ENCODE assay signal across 8 mouse cellular contexts in the genomic region with DNA sequence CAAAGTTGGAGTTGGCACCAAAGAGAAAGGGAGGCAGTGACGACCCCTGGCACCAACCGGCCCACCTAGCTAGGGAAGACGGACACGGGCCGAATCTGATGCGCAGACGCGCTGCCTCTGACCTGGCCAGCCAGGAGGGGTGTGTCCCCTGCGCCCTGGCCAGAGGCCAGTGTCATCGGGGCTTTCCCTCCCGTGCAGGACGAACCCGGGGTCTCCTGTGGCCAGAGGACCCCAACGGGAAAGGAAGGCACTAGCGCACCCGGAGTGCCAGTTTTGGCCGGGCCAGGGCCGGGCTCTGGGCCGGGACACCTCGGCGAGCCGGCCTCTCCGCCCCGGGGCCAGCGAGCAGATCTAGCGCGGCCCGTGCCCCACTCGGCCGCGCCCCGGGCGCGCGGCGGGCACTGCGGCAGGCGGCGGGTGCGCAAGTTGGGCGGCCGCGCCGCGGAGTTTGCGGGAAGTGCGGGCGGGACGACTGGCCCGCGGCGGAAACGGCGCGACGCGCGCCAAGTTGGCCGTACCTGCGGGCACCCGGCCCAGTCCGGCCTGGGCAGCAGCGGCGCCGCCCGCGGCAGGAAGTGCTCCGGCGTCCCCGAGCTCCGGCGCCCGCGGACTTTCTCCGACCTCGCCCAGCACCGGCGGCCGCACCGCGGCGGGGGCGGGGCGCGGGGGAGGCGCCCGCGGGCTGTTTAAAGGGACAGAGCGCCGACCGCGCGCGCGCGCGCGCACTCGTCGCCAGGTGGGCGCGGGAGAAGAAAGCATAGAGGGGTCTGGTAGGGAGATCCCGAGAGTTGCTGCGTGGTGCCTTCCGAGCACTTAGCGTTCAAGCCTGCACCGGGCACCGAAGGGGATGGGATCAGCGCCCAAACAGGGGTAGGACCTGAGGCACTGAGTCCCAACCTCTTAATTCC. TPM values are rescaled to one million over a fixed set of nuclear protein-coding genes. Genes with fewer than 3 reads are reported as not detected.
DNase-seq lines count a peak whose midpoint lies in the region; ATAC-seq lines count a peak whose summit lies in the region.

No protein-coding gene starts in this region.

- H3K36me3 ChIP-seq in forebrain, embryonic 15.5 days = no peaks in the 10 kb centered on the region
- no peaks in the 10 kb centered on the region for H3K36me3 ChIP-seq in hindbrain, embryonic 10.5 days
- H3K36me3 ChIP-seq in limb, embryonic 11.5 days (ENCODE audit: control insufficient read depth, insufficient read depth, low read length) = no peaks in the 10 kb centered on the region
- no peaks in the 10 kb centered on the region for H3K36me3 ChIP-seq in midbrain, embryonic 10.5 days
- no peaks in the 10 kb centered on the region for H3K36me3 ChIP-seq in stomach, embryonic 14.5 days (ENCODE audit: control insufficient read depth, insufficient read depth, low read length)

- H3K4me1 ChIP-seq in forebrain, embryonic 15.5 days = peaks cover 24% of the 10 kb centered on the region
- H3K4me1 ChIP-seq in hindbrain, embryonic 10.5 days (replicated peaks) = peaks cover 31% of the 10 kb centered on the region
- 0 out of 2 replicates have a peak, but pooled peaks cover 3% of the 10 kb centered on the region for H3K4me1 ChIP-seq in limb, embryonic 11.5 days (ENCODE audit: control insufficient read depth, insufficient read depth, low read length)
- peaks cover 32% of the 10 kb centered on the region for H3K4me1 ChIP-seq in midbrain, embryonic 10.5 days
- peaks cover 13% of the 10 kb centered on the region; the same call in 1 of the 2 replicates for H3K4me1 ChIP-seq in stomach, embryonic 14.5 days (ENCODE audit: control insufficient read depth, insufficient read depth, low read length)

- peak overlapping the region; percentile 98 for H3K4me2 ChIP-seq in forebrain, embryonic 15.5 days (replicated peaks)
- peak overlapping the region; percentile 98 for H3K4me2 ChIP-seq in limb, embryonic 11.5 days (ENCODE audit: low read depth, severe bottlenecking)
- H3K4me2 ChIP-seq in stomach, embryonic 14.5 days (replicated peaks; ENCODE audit: low read depth, low read length) = peak overlapping the region; percentile 97

- H3K9ac ChIP-seq in forebrain, embryonic 15.5 days (replicated peaks) = peak overlapping the region; percentile 54
- H3K9ac ChIP-seq in limb, embryonic 11.5 days (ENCODE audit: low read length) = peak overlapping the region; percentile 69
- H3K9ac ChIP-seq in stomach, embryonic 14.5 days (replicated peaks; ENCODE audit: low read depth, low read length) = peak overlapping the region; percentile 81

- H3K9me3 ChIP-seq in forebrain, embryonic 15.5 days = no peaks in the 10 kb centered on the region
- no peaks in the 10 kb centered on the region for H3K9me3 ChIP-seq in hindbrain, embryonic 10.5 days
- no peaks in the 10 kb centered on the region for H3K9me3 ChIP-seq in limb, embryonic 11.5 days (ENCODE audit: control insufficient read depth, low read length)
- H3K9me3 ChIP-seq in midbrain, embryonic 10.5 days (replicated peaks) = no peaks in the 10 kb centered on the region
- H3K9me3 ChIP-seq in stomach, embryonic 14.5 days (ENCODE audit: control insufficient read depth, low read depth, low read length) = no peaks in the 10 kb centered on the region

- peak; percentile 7 for DNase-seq in CD4-positive, CD25-positive, alpha-beta regulatory T cell, adult 2 months (ENCODE audit: low read depth, low spot score)
- DNase-seq in cerebellum, adult 11-12 months = peak; percentile 84
- DNase-seq in hindbrain, embryonic 10.5 days (ENCODE audit: low spot score) = peak; percentile 44
- peak; percentile 65 for DNase-seq in limb, embryonic 11.5 days (ENCODE audit: low spot score)
- peak; percentile 42 for DNase-seq in midbrain, embryonic 10.5 days (ENCODE audit: low spot score)

- WGBS in forebrain, embryonic 15.5 days = under 1% methylated on average over 89 of the region's 109 CpGs
- WGBS in hindbrain, embryonic 10.5 days = under 1% methylated on average over 106 of the region's 109 CpGs
- under 1% methylated on average over 102 of the region's 109 CpGs for WGBS in limb, embryonic 11.5 days
- WGBS in midbrain, embryonic 10.5 days = under 1% methylated on average over 107 of the region's 109 CpGs
- WGBS in stomach, embryonic 14.5 days = under 1% methylated on average over 80 of the region's 109 CpGs

- H3K4me3 ChIP-seq in forebrain, embryonic 15.5 days = peak overlapping the region; percentile 80
- peak overlapping the region; percentile 80 for H3K4me3 ChIP-seq in hindbrain, embryonic 10.5 days
- peak overlapping the region; percentile 51 for H3K4me3 ChIP-seq in limb, embryonic 11.5 days (ENCODE audit: low read depth, low read length)
- peak overlapping the region; percentile 83 for H3K4me3 ChIP-seq in midbrain, embryonic 10.5 days
- H3K4me3 ChIP-seq in stomach, embryonic 14.5 days (ENCODE audit: low read depth, low read length) = peak overlapping the region; percentile 70

- peaks cover 39% of the 10 kb centered on the region for H3K27me3 ChIP-seq in forebrain, embryonic 15.5 days
- peaks cover 63% of the 10 kb centered on the region for H3K27me3 ChIP-seq in hindbrain, embryonic 10.5 days (ENCODE audit: insufficient read depth, poor library complexity, severe bottlenecking)
- peaks cover 23% of the 10 kb centered on the region for H3K27me3 ChIP-seq in limb, embryonic 11.5 days (ENCODE audit: control insufficient read depth, insufficient read depth, low read length)
- H3K27me3 ChIP-seq in midbrain, embryonic 10.5 days (ENCODE audit: low read depth, poor library complexity, severe bottlenecking) = peaks cover 66% of the 10 kb centered on the region
- H3K27me3 ChIP-seq in stomach, embryonic 14.5 days (ENCODE audit: control insufficient read depth, insufficient read depth, low read length) = no peaks in the 10 kb centered on the region

- no peak for ATAC-seq in CD4-positive, CD25-positive, alpha-beta regulatory T cell, adult 4 months
- ATAC-seq in forebrain, embryonic 15.5 days (replicated peaks) = peak; percentile 57
- 0 out of 2 replicates have a peak, but pooled peaks have one; percentile 37 for ATAC-seq in limb, embryonic 11.5 days (ENCODE audit: insufficient number of reproducible peaks, low FRiP score, low TSS enrichment, low read depth)
- peak; percentile 73 for ATAC-seq in stomach, embryonic 14.5 days (ENCODE audit: insufficient number of reproducible peaks, insufficient read depth, low FRiP score, low read depth)

- H3K27ac ChIP-seq in forebrain, embryonic 15.5 days (replicated peaks) = no peak overlapping the region
- peak overlapping the region; percentile 75 for H3K27ac ChIP-seq in hindbrain, embryonic 10.5 days
- H3K27ac ChIP-seq in limb, embryonic 11.5 days (replicated peaks; ENCODE audit: low read depth, low read length) = no peak overlapping the region
- H3K27ac ChIP-seq in midbrain, embryonic 10.5 days (replicated peaks) = peak overlapping the region; percentile 70
- 0 out of 2 replicates have a peak overlapping the region, but pooled peaks have one; percentile 21 for H3K27ac ChIP-seq in stomach, embryonic 14.5 days (ENCODE audit: low read length)

RNA-seq across cellular contexts. Expression of a gene that starts 0.6 kb away (rescaled TPM):
- polyA plus RNA-seq in CD4-positive, CD25-positive, alpha-beta regulatory T cell, adult 4 months (2017; shearing (Covaris generic)) = under 1 TPM; 0.44 to 0.75 TPM
- 12.4 and 13.5 TPM in 2 replicates for polyA plus RNA-seq in forebrain, embryonic 15.5 days (2015; fragmentation: Nextera tagmentation; extraction: Ambion mirVana)
- 6.2 and 8.4 TPM in 2 replicates for polyA plus RNA-seq in hindbrain, embryonic 10.5 days (2016; fragmentation: Nextera tagmentation; extraction: Ambion mirVana)
- polyA plus RNA-seq in limb, embryonic 11.5 days (2014; fragmentation: Nextera tagmentation; extraction: Ambion mirVana) = 2.8 and 4.0 TPM in 2 replicates
- polyA plus RNA-seq in midbrain, embryonic 10.5 days (2016; fragmentation: Nextera tagmentation; extraction: Ambion mirVana) = 4.3 and 5.6 TPM in 2 replicates
- 10.4 and 12.0 TPM in 2 replicates for polyA plus RNA-seq in stomach, embryonic 14.5 days (2014; fragmentation: Nextera tagmentation; extraction: Ambion mirVana)

Comparison
In these comparisons a context has a peak if more than half of its experiments do, and no peak if none do; other contexts are left out.
1. DNase-seq: peak in every context shown above with its lines; median percentile 84 in cerebellum, adult 11-12 months; 65 in limb, embryonic 11.5 days; 44 in hindbrain, embryonic 10.5 days; 42 in midbrain, embryonic 10.5 days; 7 in CD4-positive, CD25-positive, alpha-beta regulatory T cell, adult 2 months.
2. H3K27ac ChIP-seq: peak in hindbrain, embryonic 10.5 days (single experiment), midbrain, embryonic 10.5 days (single experiment) and stomach, embryonic 14.5 days (single experiment); none in forebrain, embryonic 15.5 days (single experiment) and limb, embryonic 11.5 days (single experiment).
3. Peak in every context shown above with its lines, with median percentiles within 50 percentile points of each other: H3K4me2 ChIP-seq, H3K4me3 ChIP-seq and H3K9ac ChIP-seq.